ENCODE assay signal across 8 mouse cellular contexts in genomic region chr4:124276741-124277455, GRCm38 (mm10).
DNase-seq lines count a peak whose midpoint lies in the region; ATAC-seq lines count a peak whose summit lies in the region.

No protein-coding gene starts in this region.

- ATAC-seq in midbrain, embryonic 12.5 days (ENCODE audit: low FRiP score, low read depth) = peak; percentile 84

- WGBS in midbrain, embryonic 12.5 days = 1% methylated on average over 21 of the region's 21 CpGs

- peaks cover 31% of the 10 kb centered on the region for H3K4me1 ChIP-seq in midbrain, embryonic 12.5 days

- H3K9me3 ChIP-seq in midbrain, embryonic 12.5 days = no peaks in the 10 kb centered on the region

- H3K27ac ChIP-seq in midbrain, embryonic 12.5 days (replicated peaks) = peak overlapping the region; percentile 93

- peak; percentile 4 for DNase-seq in cerebellum, adult 9-11 months
- DNase-seq in cerebellum, adult 11-12 months = no peak
- DNase-seq in right cerebral cortex, adult 18-20 months = peak; percentile 30
- no peak for DNase-seq in right cerebral cortex, postnatal 14 days
- DNase-seq in layer of hippocampus, adult 18-20 months (ENCODE audit: low spot score in 2 of 2) = peak; percentile 54 to 84
- no peak for DNase-seq in adrenal gland, postnatal 14 days
- DNase-seq in gastrocnemius, adult 8-10 months (ENCODE audit: low spot score in 2 of 2) = no peak

- H3K36me3 ChIP-seq in midbrain, embryonic 12.5 days = no peaks in the 10 kb centered on the region

- peak overlapping the region; percentile 39 for H3K4me3 ChIP-seq in midbrain, embryonic 12.5 days

- peak overlapping the region; percentile 65 for H3K9ac ChIP-seq in midbrain, embryonic 12.5 days (replicated peaks)

- peak overlapping the region; percentile 77 for H3K4me2 ChIP-seq in midbrain, embryonic 12.5 days (replicated peaks)

- peaks cover 29% of the 10 kb centered on the region for H3K27me3 ChIP-seq in midbrain, embryonic 12.5 days

Comparison
In these comparisons a context has a peak if more than half of its experiments do, and no peak if none do; other contexts are left out.
1. DNase-seq: peak in cerebellum, adult 9-11 months (single experiment), right cerebral cortex, adult 18-20 months (single experiment) and layer of hippocampus, adult 18-20 months (2 of 2); none in cerebellum, adult 11-12 months (single experiment), right cerebral cortex, postnatal 14 days (single experiment), adrenal gland, postnatal 14 days (single experiment) and gastrocnemius, adult 8-10 months (0 of 2).